Mouse (Mus musculus) heart, postnatal 14 days (tissue): Measurements from ENCODE around the gene Gpsm2. TPM values are rescaled to one million over a fixed set of nuclear protein-coding genes. Genes with fewer than 3 reads are reported as not detected.
A peak's percentile ranks its signal among the peaks of the same experiment; 100 is the strongest.
"Not testable (repeated sequence)": the region's sequence is repeated elsewhere in the genome, so short reads cannot be mapped to it uniquely, and the experiment has no call there.

Experiments used
- DNase-seq, 2 experiments: peaks; one replicate each; pipeline ENCODE4 v3.0.0; 2021 to 2022
- intact Hi-C: fragments of 180-260 bp; cut with DNase I; formaldehyde crosslinking; loops from one replicate; pipeline ENCODE4 v1.15.1; 2025
- total RNA-seq, 2 experiments: library from RNA; stranded (reverse); gene quantifications; 2 replicates each; pipeline ENCODE4 v1.2.3; 2021

Gpsm2 gene
- total RNA-seq, 2 experiments from 2014 or later: 3.7 to 5.1 TPM

DNA sequence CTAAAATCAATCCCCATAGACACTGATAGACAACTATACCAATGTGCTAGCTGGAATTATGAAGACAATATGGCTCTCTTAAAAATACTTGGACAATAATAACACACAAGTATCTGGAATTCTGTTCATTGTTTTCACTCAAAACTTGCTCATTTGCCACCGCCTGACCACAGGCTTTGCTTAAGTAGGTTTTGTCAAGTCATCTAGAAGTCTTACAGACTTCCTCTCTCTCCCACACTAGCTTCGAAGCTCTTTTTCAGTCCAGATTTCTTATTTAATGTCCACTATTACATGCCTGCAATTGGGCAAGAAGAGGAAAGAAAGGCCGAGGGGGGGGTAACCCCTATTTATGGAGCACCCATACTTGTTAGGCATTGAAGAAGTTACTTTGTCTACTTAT is 5.7 kb upstream of the Gpsm2 start:
- DNase-seq: no peak
- intact Hi-C loops: no loop called here

DNA sequence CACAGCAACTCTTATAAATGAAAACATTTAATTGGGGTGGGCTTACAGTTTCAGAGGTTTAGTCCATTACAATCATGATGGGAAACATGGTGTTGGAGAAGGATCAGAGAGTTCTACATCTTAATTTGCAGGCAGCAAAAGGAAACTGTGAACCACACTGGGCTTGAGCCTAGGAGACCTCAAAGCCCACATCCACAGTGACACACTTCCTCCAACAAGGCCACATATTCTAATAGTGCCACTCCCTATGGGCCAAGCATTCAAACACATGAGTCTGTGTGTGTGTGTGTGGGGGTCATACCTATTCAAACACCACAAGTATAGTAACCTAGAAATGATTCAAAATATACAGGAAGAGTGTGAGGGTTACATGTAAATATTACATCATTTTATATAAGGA is 5.2 kb upstream of the Gpsm2 start:
- no peak for DNase-seq
- intact Hi-C loops: no loop called here

DNA sequence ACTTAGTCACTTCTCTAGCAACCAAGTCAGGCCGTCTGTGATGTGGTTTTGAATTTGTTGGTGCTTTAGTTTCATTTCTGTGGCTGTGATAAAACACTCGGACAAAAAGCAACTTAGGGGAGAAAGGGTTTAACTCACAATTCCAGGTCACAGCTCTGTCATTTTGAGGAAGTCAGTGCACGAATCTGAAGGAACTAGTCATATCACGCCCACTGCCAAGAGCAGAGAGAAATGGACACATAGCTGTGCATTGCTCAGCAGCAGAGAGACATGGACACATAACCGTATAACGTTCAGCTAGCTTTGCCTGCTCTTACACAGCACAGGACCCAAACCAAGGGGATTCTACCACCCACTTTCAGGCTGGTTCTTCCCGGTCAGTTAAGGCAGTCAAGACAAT is 4.3 kb upstream of the Gpsm2 start:
- intact Hi-C loops: no loop called here
- no peak for DNase-seq

DNA sequence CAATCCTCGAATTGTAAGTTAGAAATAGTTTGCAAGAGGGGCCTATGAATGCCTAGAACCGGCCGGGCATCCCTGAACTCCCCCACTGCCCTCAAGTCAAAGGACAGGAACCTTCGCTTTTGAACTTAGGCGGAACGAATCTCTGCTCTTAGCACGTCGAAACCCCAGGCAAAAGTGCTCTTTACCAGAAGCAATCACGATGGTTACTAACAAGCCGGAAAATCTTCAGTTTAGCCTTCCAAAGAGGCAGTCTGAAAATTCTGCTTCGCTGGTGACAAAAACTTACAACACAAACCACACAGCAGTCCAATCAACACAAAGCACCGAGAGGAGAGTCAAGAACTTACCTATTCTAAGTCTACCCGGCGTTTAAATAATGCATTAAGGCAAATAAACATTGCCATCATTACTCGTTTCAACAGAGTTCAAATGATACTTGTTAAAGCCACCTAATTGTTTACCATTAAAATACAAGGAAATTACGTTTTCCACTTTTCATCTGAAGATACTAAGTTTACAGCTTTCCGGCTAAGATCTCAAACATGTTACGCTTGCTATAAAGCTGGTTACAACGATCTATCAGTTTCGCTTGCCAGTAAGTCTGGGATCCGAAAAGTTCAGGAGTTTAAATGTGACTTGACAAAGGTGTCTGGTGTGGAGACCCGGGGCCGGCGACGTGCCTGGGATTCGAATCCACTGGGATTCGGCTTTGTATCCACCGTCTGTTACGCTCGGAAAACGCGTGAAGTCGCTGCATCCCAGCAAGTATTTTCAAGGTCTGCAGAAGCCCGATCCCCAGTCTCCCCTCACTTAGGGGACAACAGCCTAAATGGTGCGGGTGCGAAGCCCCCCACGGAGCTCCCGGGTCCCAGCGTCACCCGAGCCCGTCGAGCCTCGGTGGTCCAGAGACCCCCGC is 775 bp downstream of the Gpsm2 start:
- DNase-seq: peak; percentile 48 to 54
- intact Hi-C loops: loop anchor here (5.0 kb wide), 1 partner anchor 121 kb away; the partner anchor contains the start of gene Stxbp3

DNA sequence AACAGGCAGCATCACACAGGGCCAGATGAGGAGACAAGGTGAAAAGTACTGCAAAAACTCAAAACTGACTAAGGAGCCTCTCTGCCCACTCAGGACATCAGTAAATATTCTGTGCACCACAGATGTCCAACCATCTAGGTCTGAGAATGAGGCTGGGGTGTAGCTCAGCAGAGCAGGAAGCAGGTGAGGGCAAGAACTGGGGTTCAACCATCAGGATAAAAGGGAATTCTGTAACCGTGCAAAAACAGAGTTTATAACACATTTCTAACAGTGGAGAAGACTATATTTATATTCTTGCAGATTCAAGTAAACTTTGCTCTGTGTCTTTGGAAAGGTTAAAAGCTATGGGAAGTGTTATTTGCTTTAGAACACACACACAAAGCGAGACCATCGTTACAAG is 2.3 kb downstream of the Gpsm2 start:
- intact Hi-C loops: loop anchor here (5.0 kb wide), 1 partner anchor 123 kb away; the partner anchor contains the start of gene Stxbp3
- DNase-seq: no peak

DNA sequence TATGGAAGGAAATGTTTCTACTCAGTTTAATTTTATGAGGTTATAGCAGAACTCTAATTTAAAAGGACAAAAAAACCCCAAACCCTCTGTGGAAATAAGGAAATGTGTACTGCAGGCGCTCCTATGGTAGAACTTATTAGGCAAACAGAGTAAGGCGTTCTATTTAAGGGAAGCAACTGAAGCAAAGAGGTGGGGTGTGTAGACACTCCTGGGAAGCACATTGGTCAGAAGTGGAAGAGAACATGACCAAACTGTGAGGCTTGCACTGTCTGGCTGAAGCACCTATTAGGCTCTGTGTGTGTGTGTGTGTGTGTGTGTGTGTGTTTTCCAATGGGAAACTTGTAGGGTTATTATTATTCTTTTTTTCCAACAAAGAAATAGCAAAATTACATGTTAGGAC is 2.8 kb downstream of the Gpsm2 start:
- intact Hi-C loops: no loop called here
- DNase-seq: no peak

DNA sequence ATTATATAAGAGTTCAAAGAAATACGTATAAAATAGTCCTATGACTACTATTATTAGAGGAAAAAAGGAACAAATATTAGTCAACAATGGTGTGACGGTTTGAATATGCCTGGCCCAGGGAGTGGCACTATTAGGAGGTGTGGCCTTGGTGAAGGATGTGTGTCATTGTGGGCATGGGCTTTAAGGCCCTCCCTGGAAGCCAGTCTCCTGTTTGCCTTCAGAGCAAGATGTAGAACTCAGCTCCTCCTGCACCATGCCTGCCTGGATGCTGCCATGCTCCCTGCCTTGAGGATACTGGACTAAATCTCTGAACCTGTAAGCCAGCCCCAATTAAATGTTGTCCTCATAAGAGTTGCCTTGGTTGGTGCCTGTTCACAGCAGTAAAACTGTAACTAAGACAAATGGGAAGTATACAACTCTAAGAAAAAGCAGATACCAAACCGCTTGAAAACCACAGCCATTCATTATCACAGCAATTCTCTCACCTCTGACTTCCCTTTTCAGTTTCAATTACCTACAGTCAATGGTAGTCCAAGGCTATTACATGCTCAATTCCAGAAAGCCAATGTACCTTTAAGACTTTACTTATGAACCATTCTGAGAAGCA is 4.1 kb downstream of the Gpsm2 start:
- no peak for DNase-seq
- intact Hi-C loops: no loop called here

DNA sequence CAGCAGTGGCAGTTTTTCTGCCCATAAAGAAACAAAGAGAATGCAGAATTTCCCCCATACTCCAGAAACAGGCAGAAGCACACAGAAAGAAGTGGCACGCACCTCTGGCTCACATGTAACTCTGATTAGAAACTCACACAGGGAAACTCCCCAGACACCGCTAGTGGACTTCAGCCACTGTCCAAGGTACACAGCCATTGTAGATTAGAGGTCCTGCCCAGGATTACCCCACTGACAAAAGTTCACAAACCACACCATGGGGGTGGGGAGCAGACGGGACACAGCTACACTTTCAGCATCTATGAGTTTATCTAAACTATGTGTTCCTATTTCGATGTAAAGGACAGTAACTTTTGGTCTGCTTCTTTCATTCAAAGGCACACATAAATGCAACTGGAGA is 7.3 kb downstream of the Gpsm2 start:
- intact Hi-C loops: no loop called here
- DNase-seq: no peak

DNA sequence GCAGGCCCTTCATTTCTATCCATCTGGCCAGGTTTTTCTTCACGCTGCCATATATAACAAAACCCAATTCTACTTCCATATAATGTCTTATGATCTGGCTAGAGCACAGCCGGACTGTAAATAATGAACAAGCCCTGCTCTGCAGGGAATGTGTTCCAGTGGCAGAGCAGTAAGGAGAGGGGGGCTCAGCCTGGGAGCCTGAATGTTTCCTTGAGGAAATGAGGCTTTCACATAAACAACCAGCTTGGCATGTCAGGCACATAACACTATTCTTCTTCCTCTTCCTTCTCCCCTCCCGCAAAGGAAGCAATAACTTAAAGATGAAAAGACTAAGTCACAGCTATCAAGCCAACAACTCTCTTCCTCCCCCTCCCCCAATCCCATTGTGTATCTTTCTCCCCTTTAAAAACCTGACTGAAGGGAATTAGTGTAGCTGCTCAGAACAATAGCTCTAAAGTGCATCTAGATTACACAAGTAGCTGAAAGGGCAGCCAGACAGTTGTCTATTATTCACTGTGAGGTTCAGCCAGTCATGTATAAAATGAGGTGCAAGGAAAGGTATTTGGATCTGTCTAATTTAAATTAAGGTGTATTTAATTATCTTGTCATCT is 8.9 kb downstream of the Gpsm2 start:
- intact Hi-C loops: no loop called here
- DNase-seq: no peak

DNA sequence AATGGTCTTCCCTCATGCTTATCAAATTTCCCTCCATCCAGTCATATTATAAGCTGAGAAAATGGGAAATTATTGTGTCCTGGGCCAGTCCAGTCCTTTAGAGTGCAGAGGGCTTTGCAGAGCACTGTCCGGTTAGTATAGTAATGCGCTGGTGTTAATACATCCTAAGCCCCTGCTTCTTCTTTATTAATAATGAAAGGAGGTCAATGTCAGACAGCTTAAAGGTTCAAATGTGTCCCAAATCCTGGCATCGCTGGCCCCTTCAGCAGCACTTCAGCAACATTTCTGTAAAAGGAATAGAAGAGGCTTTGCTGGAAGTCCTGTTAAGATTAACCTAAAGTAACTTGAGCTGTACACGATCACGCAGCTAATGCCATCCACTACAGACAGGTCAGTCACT is 10.8 kb downstream of the Gpsm2 start:
- intact Hi-C loops: no loop called here
- no peak for DNase-seq

DNA sequence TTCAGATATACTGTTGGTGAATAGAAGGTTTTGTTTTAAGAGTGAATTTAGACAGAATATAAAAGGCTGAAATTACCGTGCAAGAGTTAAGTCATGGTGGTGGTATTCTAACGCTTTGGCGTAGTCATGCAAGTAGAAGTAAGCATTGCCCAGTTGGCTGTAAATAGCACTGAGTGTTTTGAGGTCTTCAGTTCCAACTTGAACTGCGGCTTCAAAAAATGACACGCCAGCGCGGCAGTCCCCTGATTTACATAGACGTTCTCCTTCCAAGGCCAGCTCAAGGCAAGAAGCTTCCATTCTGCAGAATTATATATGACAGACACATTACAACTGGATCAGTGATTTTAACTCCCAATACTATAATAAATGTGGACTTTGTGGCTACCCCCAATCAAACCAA is 19.3 kb downstream of the Gpsm2 start:
- intact Hi-C loops: no loop called here
- DNase-seq: no peak

DNA sequence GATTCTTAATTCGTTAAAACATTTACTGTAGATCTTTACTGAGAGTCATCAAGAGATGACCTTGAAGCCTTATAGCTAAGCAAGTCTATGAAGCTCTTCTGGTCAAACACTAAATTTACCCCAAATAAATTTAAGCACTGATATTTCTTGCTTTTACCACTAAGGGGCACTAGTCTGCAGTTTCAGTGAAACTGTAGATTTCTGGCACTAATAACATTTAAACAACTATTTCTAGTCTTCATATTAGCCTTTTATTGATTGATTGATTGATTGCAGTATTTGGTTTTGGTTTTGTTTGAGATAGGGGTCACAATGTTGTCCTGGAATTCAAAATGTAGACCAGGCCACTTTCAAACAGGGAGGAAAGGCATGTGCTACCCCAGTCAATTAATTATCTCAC is 20.9 kb downstream of the Gpsm2 start:
- DNase-seq: no peak
- intact Hi-C loops: no loop called here

DNA sequence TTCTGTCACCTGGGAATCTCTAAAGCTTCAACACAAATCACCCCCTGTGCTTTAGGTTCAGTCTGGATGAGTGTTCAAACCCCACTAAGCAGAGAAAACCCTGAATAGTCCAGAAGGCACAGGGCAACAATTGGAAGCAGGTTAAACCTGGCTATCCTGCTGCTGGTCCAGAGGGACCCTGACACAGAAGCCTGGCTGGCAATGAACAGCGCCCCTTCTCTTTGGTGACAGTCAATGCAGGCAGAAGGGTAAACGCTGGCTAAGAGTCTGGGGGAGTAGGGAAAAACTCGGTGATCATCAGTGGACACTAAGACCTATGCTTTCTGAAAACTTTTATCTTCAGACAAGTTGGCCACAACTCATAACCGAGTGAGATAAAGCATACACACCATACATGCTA is 22.3 kb downstream of the Gpsm2 start:
- intact Hi-C loops: loop anchor here (1.0 kb wide), 1 partner anchor 71 kb away; no protein-coding TSS in a partner anchor

DNA sequence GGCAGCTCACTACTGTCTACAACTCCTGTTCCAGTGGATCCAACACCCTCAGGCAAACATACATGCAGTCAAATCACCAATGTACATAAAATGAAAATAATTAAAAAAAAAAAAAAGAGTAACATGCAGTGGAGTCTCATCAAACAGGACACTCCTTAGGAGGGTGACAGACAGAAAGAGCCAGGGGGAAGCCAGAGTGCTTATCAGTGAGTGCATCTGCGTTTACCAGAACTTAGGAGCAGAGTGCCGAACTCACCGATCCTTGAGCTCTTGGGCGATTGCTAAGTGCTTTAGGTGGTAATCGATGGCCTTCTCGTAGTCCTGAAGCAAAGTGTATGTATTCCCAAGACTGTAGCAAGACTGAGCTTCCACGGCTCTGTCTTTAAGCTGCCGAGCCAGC is 23.4 kb downstream of the Gpsm2 start:
- DNase-seq: no peak
- intact Hi-C loops: no loop called here

More for the DNA sequence above, 22.3 kb downstream of the Gpsm2 start:
- no peak for DNase-seq

DNA sequence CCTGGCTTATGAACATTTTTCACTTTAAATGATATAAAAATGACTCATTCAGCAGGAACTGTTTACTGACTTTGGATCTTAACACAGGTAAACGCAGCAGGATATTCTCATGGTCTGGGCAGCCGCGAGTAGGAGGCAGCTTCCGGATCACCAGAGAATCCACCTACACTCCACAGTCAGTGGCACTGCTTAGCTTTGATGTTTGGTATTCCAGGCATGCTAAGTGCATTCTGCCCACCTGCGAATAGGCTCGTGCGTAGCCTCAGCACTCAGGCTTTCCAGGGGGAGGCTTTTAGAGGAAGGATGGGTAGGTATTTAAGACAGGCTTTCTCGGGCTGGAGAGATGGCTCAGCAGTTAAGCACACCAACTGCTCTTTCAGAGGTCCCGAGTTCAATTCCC is 27.8 kb downstream of the Gpsm2 start:
- DNase-seq: no peak
- intact Hi-C loops: no loop called here

DNA sequence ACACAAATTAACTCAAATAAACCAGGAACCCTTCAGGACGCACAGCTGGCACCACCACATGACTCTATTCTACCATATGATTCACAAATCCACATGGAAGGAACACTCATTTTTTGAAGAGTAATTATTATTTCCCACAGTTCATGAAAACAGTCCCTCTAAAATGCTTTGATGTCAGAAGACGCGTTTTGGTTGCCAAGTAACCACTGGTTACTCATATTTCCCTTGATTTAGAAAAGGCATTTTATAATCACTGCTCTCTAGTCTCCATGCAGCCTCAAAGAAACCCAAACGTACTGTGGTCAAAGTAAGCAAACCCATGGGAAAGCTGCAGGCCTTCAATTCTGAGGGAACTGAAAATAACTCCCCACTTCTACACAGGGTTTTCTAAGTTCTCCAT is 32.1 kb downstream of the Gpsm2 start:
- no peak for DNase-seq
- intact Hi-C loops: no loop called here

DNA sequence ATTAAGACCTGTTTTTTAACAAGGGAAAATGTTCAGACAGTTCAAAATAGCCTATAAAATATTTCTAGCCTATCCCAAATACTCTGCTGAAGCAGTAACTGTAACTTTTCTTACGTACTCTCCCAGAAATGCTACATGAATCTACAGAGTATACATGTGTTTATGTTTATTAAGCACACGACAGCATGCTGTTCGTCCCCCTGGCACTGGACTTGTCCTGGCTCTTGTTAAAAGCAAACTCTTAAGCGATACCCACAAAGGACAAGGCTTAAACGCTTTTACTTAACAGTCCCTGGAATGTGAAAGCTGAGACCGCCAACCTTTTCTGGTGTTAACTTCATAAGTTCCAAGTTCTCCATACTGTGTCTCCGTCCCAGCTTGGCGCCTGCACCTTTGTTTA is 32.7 kb downstream of the Gpsm2 start:
- no peak for DNase-seq
- intact Hi-C loops: no loop called here

DNA sequence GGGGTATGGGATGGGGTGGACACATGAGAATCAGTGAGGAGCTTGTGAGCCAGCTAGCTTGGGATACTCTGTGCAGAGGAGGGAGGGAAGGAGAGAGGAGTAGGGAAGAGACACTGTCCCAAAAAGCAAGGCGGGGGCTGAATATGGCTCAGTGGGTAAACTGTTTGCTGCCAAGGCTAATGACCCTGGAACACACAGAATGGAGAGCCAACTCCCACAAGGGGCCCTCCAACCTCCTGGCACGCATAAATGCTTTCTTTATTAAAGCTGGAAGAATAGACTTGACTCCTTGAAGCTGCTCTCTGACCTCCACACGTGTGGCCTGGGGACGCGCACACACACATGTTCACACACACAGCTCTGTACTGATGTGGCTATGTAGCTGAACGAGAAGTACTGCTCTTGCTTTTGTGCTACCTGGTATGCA is 33.1 kb downstream of the Gpsm2 start:
- intact Hi-C loops: no loop called here
- DNase-seq: no peak

DNA sequence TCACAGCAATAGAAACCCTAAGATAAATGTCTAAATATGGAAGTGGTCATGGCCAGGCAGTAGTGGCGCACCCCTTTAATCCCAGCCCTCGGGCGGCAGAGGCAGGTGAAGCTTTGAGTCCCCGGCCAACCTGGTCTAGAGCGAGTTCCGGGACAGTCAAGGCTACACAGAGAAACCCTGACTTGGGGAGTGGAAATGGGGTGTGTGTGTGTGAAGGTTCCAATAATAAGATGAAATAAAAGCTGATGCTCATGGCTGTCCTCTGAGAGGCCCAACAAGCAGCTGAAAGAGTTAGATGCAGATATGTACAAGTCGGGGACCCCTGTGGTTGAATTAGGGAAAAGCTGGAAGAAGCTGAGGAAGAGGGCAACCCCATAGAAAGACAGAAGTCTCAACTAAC is 36.4 kb downstream of the Gpsm2 start:
- intact Hi-C loops: no loop called here
- DNase-seq: no peak

DNA sequence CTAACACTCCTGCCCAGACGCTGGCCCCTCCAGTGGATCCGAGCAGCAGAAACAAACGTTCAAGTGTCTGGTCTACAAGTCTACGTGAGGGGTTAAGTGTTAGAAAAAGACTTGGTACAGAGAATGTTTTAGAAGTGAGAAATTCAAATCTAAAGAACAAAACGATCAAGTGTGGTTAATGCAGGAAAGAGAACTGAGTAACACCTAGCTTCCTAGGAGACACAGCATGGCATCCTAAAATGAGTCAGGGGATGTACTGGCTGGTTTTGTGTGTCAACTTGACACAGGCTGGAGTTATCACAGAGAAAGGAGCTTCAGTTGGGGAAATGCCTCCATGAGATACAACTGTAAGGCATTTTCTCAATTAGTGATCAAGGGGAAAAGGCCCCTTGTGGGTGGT is 38.5 kb downstream of the Gpsm2 start:
- intact Hi-C loops, DNase-seq: not testable (repeated sequence)

DNA sequence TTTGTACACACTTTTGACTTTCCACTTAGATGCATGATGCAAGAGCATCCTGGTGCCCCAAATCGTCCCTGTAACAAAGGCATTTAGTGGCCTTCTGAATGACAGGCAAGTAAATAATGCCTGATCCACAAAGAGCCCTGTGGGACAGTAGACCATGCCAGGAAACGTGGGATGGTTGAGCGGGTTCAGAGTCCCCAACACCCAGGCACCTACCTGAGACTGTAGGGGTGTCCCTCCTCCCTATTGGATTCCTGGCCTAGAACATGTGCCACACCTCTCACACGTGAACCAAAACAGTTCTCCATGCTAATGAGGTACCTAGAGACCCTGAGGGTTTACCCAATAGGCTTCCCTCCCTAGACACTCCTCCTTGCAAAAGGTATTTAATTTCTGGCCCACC is 41.1 kb downstream of the Gpsm2 start:
- intact Hi-C loops: no loop called here
- no peak for DNase-seq

DNA sequence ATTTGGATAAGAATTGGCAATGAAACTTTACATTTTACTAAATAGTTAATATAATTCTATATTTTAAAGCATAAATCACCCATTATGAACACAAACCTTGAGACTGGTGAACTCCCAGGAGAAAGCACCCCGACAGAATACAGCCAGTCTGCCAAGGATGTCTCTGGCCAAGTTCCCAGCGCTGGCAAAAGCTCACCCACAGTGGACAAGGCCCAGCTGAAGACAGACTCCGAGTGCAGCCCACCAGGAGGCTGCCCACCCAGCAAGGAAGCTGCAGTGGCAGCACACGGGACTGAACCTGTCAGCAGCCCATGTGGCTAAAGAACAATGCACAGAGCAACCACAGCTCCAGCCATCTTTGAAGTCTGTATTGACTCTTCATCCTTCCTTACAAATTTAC is 45.5 kb downstream of the Gpsm2 start:
- DNase-seq: no peak
- intact Hi-C loops: no loop called here
